Mouse (Mus musculus) gastrocnemius, postnatal 25 days (tissue): ENCODE measurements around the gene Pla2g6. TPM values are rescaled to one million over a fixed set of nuclear protein-coding genes. Genes with fewer than 3 reads are reported as not detected.

Source experiments
- microRNA-seq, 2 experiments: library from miRNA; unstranded; fragments of <30 nt; microRNA quantifications; one replicate each; pipeline ENCODE4 v1.2.0; 2021; ENCODE audit warnings: borderline replicate concordance in 2 of 2
- total RNA-seq, 2 experiments: library from RNA; stranded (reverse); gene quantifications; 1 replicate in 1 of 2; 2 replicates in 1 of 2; pipeline ENCODE4 v1.2.3; 2021

Gene Pla2g6
- total RNA-seq, 2 experiments from 2014 or later, result 15.0 to 16.0 TPM

Small RNA genes lying within 50 kb of the gene (microRNA-seq; reads per million reads assigned to microRNA genes)
- gene Mir1943, result 1.1 to 2.9 reads per million in 2 experiments

Other genes with a start within 250 kb of the Pla2g6 start
- 10 to 100 TPM; 14.0 to 15.0 TPM for gene Micall1, start 219.5 kb downstream of the Pla2g6 start, total RNA-seq
- 10 to 100 TPM; 65.8 to 66.9 TPM for gene Polr2f, start 187.4 kb downstream of the Pla2g6 start, total RNA-seq
- gene 1700088E04Rik, start 187.1 kb downstream of the Pla2g6 start, total RNA-seq, result 1 to 10 TPM in 1 of 2 experiments, under 1 TPM in 1; 0.56 to 1.6 TPM
- gene Sox10, start 163.2 kb downstream of the Pla2g6 start, total RNA-seq, result 1 to 10 TPM; 1.3 to 1.8 TPM
- gene Pick1, start 99.2 kb downstream of the Pla2g6 start, total RNA-seq, result 10 to 100 TPM; 24.8 to 28.5 TPM
- gene Gm49486, start 99.0 kb downstream of the Pla2g6 start, total RNA-seq, result under 1 TPM; 0.23 to 0.54 TPM
- gene Slc16a8, start 73.6 kb downstream of the Pla2g6 start, total RNA-seq, result under 1 TPM in 1 of 2 experiments, not detected in 1; 0.20 TPM
- gene Baiap2l2, start 42.9 kb downstream of the Pla2g6 start, total RNA-seq, result 1 to 10 TPM; 1.6 to 1.9 TPM
- gene Maff, start 18.2 kb upstream of the Pla2g6 start, total RNA-seq, result 1 to 10 TPM; 2.7 to 3.8 TPM
- 10 to 100 TPM; 28.4 to 30.4 TPM for gene Tmem184b, start 75.2 kb upstream of the Pla2g6 start, total RNA-seq
- 10 to 100 TPM; 43.1 to 43.9 TPM for gene Csnk1e, start 127.2 kb upstream of the Pla2g6 start, total RNA-seq
- gene Kcnj4, start 176.9 kb upstream of the Pla2g6 start, total RNA-seq, result not detected
- 1 to 10 TPM; 7.3 to 7.7 TPM for gene Kdelr3, start 188.0 kb upstream of the Pla2g6 start, total RNA-seq
- gene Ddx17, start 218.4 kb upstream of the Pla2g6 start, total RNA-seq, result 10 to 100 TPM; 65.3 to 72.8 TPM